Mouse (Mus musculus) ES-CJ7 (cell line): ENCODE results near the gene Sh3gl2.

Source experiments
- DNase-seq: peaks from one replicate; pipeline ENCODE4 v3.0.0; 2011; ENCODE audit warnings: low read depth, low spot score

Sh3gl2 gene

GRCm38 (mm10) chr4:85416466-85416865 is 211.5 kb downstream of the Sh3gl2 start:
- DNase-seq, result no peak

- no peak for DNase-seq
Observed at GRCm38 (mm10) chr4:85420429-85420828, 215.5 kb downstream of the Sh3gl2 start.

GRCm38 (mm10) chr4:85426211-85426610 is 221.3 kb downstream of the Sh3gl2 start:
- DNase-seq, result no peak

GRCm38 (mm10) chr4:85432786-85433185 is 227.9 kb downstream of the Sh3gl2 start:
- DNase-seq, result no peak

- DNase-seq, result no peak
Observed at GRCm38 (mm10) chr4:85434734-85435133, 229.8 kb downstream of the Sh3gl2 start.

GRCm38 (mm10) chr4:85438813-85439212 is 233.9 kb downstream of the Sh3gl2 start:
- no peak for DNase-seq

GRCm38 (mm10) chr4:85483586-85483985 is 278.7 kb downstream of the Sh3gl2 start:
- DNase-seq, result no peak

GRCm38 (mm10) chr4:85486316-85486946 is 281.5 kb downstream of the Sh3gl2 start:
- no peak for DNase-seq

GRCm38 (mm10) chr4:85505718-85506117 is 300.8 kb downstream of the Sh3gl2 start:
- DNase-seq, result no peak

GRCm38 (mm10) chr4:85506976-85507375 is 302.1 kb downstream of the Sh3gl2 start:
- peak; percentile 20 for DNase-seq

- DNase-seq, result no peak
Observed at GRCm38 (mm10) chr4:85507491-85507890, 302.6 kb downstream of the Sh3gl2 start.

- no peak for DNase-seq
Observed at GRCm38 (mm10) chr4:85513288-85513687, 308.4 kb downstream of the Sh3gl2 start.

- DNase-seq, result peak; percentile 4
Observed at GRCm38 (mm10) chr4:85513792-85514191, 308.9 kb downstream of the Sh3gl2 start, which contains the start of gene Adamtsl1. Adamtsl1 (plus strand) TSS chr4:85514172.

- DNase-seq, result peak; percentile 60
Observed at GRCm38 (mm10) chr4:85514205-85514681, 309.3 kb downstream of the Sh3gl2 start.

- no peak for DNase-seq
Observed at GRCm38 (mm10) chr4:85526966-85527566, 322.1 kb downstream of the Sh3gl2 start.

GRCm38 (mm10) chr4:85529852-85530251 is 324.9 kb downstream of the Sh3gl2 start:
- no peak for DNase-seq

GRCm38 (mm10) chr4:85539677-85540076 is 334.8 kb downstream of the Sh3gl2 start:
- no peak for DNase-seq

GRCm38 (mm10) chr4:85543221-85543620 is 338.3 kb downstream of the Sh3gl2 start:
- no peak for DNase-seq

- DNase-seq, result no peak
Observed at GRCm38 (mm10) chr4:85554696-85555095, 349.8 kb downstream of the Sh3gl2 start.

- DNase-seq, result no peak
Observed at GRCm38 (mm10) chr4:85559753-85560152, 354.8 kb downstream of the Sh3gl2 start.

- DNase-seq, result no peak
Observed at GRCm38 (mm10) chr4:85585426-85585825, 380.5 kb downstream of the Sh3gl2 start.

GRCm38 (mm10) chr4:85588928-85589327 is 384.0 kb downstream of the Sh3gl2 start:
- DNase-seq, result no peak

GRCm38 (mm10) chr4:85591037-85591436 is 386.1 kb downstream of the Sh3gl2 start:
- no peak for DNase-seq
